Mouse (Mus musculus) lung, postnatal 0 days (tissue): ENCODE measurements around the gene Gm49369.

Source experiments
- CTCF ChIP-seq: IDR thresholded peaks from 2 replicates; pipeline ENCODE4 v1.5.1; 2016; ENCODE audit warnings: antibody characterized with exemption, mild to moderate bottlenecking
- EP300 ChIP-seq: IDR thresholded peaks from 2 replicates; pipeline ENCODE4 v1.6.1; 2016; ENCODE audit warnings: antibody characterized with exemption, mild to moderate bottlenecking, control low read depth

DNA sequence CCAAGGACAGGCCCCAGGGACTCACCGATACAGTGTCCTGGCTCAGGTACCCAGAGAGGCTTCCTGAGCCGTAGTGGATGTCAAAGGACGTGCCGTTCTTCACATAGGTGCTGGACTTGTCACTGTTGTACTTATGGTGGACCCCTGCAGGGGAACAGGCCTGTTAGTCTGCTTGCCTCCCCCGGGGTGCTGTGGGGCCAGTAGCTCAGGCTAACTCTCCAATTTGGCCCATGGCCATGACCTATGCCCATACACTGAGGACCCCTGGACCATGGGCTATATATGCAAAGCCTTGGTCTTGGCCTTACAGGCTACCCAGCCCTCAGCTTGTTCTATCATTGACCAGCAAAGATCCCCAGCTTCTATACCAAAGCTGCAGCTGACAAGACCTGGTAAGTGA, at the start of gene Gm49369:
- no peak for TF ChIP-seq CTCF
- no peak for TF ChIP-seq EP300
